Mouse (Mus musculus): Measurements from ENCODE around the gene Dbi. TPM values are rescaled to one million over a fixed set of nuclear protein-coding genes. Genes with fewer than 3 reads are reported as not detected.
"Not testable (repeated sequence)": the region's sequence is repeated elsewhere in the genome, so short reads cannot be mapped to it uniquely, and the experiment has no call there.

The Dbi gene
- polyA plus RNA-seq, 1 experiment, result 2,192 TPM

GRCm38 (mm10) chr1:120121930-120122530 lies 1.2 kb upstream of the Dbi start:
- DNase-seq (ENCODE audit: low read depth), result no peak

GRCm38 (mm10) chr1:120120141-120120968 lies 523 bp downstream of the Dbi start:
- no peak for DNase-seq (ENCODE audit: low read depth)

DNA sequence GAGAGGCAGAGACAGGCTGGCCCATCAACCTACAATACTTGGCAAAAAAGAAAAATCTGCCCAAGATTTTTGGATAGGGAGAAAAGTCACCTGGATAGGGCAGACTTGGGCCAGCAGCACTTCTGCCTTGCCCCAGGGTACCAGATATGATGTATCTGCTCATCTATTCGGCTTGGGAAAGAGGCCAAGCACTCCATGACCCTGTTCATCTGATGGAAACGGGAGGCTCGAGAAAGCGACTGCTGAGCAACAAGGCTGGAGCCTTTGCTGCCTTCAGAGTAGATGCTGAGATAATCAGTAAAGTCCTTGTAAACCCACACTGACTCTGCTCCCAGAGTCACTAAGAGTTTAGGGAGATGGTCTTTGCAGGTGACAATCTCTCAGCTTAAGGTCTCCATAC lies 1.5 kb downstream of the Dbi start:
- no peak for DNase-seq (ENCODE audit: low read depth)

DNA sequence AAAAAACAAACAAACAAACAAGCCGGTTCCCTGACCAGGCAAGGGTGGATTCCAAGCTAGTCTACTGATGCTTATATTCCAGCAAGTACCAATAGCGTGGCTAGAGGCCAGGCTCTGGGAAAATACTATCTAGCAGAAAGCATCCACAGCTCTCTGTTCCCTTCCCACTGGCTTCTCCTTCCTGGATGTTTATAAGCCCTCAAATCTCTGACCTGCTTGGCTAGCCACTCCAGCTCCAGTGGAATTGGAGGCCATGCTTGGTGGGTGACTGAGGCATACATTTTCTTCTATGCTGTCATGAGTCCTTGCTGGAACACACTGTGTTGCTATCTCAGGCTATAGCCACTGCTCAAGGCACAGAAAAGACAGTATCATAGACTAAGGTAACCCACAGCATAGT lies 2.0 kb downstream of the Dbi start:
- no peak for DNase-seq (ENCODE audit: low read depth)

DNA sequence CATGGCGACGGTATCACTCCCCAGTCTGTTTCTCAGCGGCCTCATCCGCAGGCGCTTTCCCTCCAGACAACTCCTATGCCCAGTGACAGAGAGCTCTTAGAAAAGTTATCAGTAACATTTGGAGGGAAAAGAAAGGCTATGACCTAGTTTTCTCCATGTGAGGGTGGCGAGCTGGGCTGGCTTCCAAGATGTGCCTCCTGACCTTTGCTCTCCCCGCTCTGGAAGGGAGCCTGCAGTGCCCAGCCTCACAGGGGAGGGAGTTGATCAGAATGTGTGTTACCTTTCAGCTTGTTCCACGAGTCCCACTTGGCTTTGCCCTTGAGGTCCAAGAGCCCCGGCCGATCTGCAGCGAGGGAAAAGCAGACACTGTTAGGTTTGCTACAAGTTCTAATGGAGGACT lies 4.8 kb downstream of the Dbi start:
- no peak for DNase-seq (ENCODE audit: low read depth)

- no peak for DNase-seq (ENCODE audit: low read depth)
Observed at GRCm38 (mm10) chr1:120115671-120116081, 5.2 kb downstream of the Dbi start.

- DNase-seq (ENCODE audit: low read depth), result no peak
Observed at GRCm38 (mm10) chr1:120112251-120113187, 8.4 kb downstream of the Dbi start.

DNA sequence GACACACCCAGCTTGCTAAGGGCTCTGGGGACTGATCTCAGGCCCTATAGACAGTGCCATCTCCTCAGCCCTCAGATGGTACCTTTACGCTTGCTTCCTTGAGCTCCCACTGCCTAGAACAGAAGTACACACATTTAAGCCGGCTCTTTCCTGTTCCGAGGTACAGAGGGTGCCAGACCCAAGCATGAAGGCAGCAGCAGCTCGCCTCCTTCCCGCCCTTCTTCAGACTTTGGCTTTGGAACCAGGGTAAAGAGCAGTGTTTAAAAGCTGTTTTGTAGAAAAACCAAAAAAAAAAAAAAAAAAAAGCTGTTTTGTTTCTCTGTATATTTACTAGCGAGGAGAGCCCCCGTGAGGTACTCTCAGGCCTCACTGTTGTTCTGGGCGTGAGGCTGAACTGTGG lies 9.1 kb downstream of the Dbi start:
- DNase-seq (ENCODE audit: low read depth), result no peak

DNA sequence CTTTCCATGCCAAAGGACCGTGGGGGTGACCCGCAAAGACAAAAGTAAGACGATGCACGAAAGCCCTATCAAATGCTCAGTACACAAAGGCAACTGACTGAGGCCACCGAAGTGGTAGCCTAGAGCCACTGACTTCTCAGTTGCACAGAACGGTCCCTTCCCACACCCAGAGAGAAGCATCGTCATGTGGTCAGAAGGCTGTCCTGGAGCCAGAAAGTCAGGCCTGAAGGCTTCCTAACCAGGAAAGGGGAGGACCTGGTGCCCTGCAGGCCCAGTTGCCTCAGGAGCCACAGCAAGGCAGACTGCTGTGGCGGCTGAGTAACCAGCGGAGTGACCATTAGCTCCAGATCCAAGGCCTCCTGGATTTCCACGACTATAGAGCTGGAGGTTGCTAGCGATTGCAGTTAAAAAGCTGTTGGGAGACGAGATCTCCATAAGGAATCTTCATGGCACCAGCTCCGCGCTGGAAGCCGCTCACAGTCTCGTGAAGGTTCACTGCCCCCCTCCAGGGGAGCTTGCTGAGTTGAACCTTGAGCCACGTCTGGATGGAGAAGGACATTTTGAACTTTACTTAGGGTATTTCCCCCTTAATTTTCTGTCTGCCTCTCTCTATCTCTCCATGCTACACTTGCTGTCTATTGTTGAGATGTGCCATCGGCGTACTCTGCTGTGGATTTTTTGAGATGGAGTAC lies 11.0 kb downstream of the Dbi start:
- DNase-seq (ENCODE audit: low read depth), result no peak

DNA sequence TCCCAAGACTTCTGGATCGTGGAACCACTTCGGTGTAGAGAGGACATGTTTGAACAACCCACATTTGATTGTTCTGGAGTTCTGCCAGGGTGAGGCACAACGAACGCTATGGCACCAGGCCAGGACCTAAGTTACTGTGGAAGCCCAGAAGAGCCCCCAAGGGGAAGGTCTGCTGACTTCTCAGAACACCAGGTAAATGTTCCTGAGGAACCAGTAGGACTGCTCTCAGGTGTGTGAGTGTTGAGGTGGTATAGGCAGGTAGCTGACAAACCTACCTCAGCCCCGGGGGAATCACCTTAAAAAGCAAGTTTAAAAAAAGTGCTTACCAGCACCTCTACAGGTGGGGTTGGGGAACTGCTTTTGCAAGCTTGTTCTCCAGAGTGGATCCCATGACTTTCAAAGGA lies 15.3 kb downstream of the Dbi start:
- DNase-seq (ENCODE audit: low read depth), result no peak

- DNase-seq (ENCODE audit: low read depth), result no peak
Observed at GRCm38 (mm10) chr1:120101227-120101609, 19.7 kb downstream of the Dbi start.

- DNase-seq (ENCODE audit: low read depth), result no peak
Observed at GRCm38 (mm10) chr1:120100456-120101226, 20.2 kb downstream of the Dbi start.

DNA sequence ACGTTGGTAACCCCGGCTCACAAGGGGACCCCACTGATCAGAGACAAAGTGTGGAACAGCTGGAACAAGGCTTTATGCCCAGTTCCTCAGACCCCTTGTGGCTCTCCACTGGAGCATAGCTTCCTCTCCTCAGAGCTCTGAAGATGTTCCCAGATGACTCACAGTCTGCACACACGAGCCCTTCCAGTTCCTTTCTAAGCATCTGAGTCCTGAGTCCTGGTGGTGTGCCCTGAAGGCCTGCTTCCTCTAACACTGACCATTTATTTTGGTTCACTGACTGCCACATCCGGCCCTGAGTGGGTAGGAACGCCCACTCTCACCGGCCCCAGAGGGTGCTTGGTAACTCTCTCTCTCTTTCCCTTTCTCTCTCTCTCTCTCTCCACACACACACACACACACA lies 21.4 kb downstream of the Dbi start:
- DNase-seq (ENCODE audit: low read depth), result no peak

- no peak for DNase-seq (ENCODE audit: low read depth)
Observed at GRCm38 (mm10) chr1:120098327-120098726, 22.6 kb downstream of the Dbi start.

DNA sequence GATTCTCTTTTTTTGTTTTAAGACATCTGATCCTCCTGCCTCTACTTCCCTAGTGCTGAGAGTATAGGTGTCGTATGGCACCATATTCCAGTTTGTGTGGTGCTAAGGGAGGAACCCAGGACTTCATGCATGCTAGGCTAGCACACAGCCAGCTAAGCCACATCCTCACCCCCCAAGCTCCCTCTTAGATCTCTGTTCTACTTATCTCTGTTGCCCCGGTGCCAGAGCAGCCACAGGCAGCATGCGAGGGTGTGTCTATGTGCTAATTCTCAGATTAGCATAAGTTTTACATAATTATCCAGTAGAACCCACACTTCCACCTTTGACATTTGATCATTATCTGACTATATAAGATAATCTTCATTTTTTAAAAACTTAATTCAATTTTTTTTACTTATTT lies 26.0 kb downstream of the Dbi start:
- DNase-seq (ENCODE audit: low read depth), result no peak

- DNase-seq (ENCODE audit: low read depth), result not testable (repeated sequence)
Observed at GRCm38 (mm10) chr1:120093482-120094134, 27.3 kb downstream of the Dbi start.

DNA sequence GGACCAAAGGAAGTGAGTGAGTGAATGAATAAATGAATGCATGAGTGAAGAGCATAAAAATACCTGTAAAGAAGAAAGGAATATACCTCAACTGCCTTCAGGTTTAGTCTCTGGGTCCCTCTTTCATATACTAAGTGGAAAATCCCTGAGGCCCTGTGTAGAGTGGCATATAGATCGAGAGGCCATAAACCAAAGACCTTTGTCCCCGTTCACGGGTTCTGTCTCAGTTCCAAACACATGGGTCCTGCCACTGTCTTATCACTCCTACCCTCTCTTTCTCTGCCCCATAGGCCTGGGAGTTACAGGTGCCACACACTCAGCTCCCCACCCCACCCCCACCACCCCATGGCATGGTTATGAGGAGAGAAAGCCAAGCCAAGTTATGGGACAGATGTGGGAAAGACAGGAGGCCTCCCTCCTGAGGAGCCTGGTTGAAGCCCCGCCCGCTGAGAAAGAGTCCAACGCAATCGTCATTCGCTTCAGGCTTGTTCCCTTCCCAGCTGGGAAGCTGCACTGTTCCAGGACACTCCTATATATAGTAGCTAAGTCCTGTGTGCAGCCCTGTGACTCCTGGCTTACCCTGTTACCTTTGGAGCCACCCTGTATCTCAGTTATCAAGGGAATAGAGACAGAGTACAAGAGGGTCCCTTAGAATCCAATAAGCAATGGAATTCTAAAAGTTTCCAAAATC lies 29.9 kb downstream of the Dbi start:
- DNase-seq (ENCODE audit: low read depth), result no peak

DNA sequence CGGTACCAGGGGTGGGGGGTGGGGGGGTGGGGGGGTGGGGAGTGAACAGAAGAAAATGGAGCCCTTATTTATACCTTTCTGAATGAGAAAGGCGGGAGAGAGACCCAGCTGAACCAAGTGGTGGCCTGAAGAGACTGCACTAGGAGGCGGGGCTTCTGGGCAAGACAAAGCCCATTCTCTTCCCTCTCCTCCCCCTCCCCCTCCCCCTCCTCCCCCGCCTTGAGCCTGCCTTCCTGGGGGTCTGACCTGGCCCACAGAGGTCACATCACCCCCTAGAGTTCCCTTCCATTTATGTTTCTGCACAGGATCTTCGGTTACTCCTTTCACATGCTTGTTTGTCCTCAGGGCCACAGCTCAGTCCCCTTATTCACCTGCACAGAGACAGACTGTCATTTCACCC lies 31.7 kb downstream of the Dbi start:
- DNase-seq (ENCODE audit: low read depth), result no peak

GRCm38 (mm10) chr1:120086644-120087043 lies 34.2 kb downstream of the Dbi start:
- DNase-seq (ENCODE audit: low read depth), result no peak

GRCm38 (mm10) chr1:120085696-120086095 lies 35.2 kb downstream of the Dbi start:
- no peak for DNase-seq (ENCODE audit: low read depth)

Measured in gonadal fat pad, adult 2 months (tissue).